Mouse (Mus musculus) forelimb bud, embryonic 11.5 days (tissue): ENCODE data around the gene Bcap31.
"Not testable (repeated sequence)": the region's sequence is repeated elsewhere in the genome, so short reads cannot be mapped to it uniquely, and the experiment has no call there.

ENCODE experiments used
- DNase-seq: peaks from one replicate; pipeline ENCODE4 v3.0.0-alpha.2; 2012; ENCODE audit warnings: low read depth, low spot score

Gene Bcap31

GRCm38 (mm10) chrX:73716109-73716661 lies at the start of gene Bcap31, which contains the start of gene Abcd1:
Gene Bcap31, minus strand, starts transcription at chrX:73716175.
Gene Abcd1, plus strand, starts transcription at chrX:73716597.
- peak; percentile 92 for DNase-seq

- DNase-seq = no peak
Observed at GRCm38 (mm10) chrX:73765311-73765710, 49.3 kb upstream of the Bcap31 start.

GRCm38 (mm10) chrX:73758611-73759290 lies 42.8 kb upstream of the Bcap31 start:
- no peak for DNase-seq

GRCm38 (mm10) chrX:73756334-73757140 lies 40.6 kb upstream of the Bcap31 start, which contains the start of gene Plxnb3:
Gene Plxnb3, plus strand, starts transcription at chrX:73757090.
- DNase-seq = no peak

- no peak for DNase-seq
Observed at GRCm38 (mm10) chrX:73748977-73749376, 33.0 kb upstream of the Bcap31 start.

GRCm38 (mm10) chrX:73744774-73745481 lies 29.0 kb upstream of the Bcap31 start:
- DNase-seq = no peak

GRCm38 (mm10) chrX:73739841-73740240 lies 23.9 kb upstream of the Bcap31 start:
- not testable (repeated sequence) for DNase-seq

GRCm38 (mm10) chrX:73739151-73739550 lies 23.2 kb upstream of the Bcap31 start:
- no peak for DNase-seq

- no peak for DNase-seq
Observed at GRCm38 (mm10) chrX:73738155-73738554, 22.2 kb upstream of the Bcap31 start.

- DNase-seq = no peak
Observed at GRCm38 (mm10) chrX:73730908-73731307, 14.9 kb upstream of the Bcap31 start.

- DNase-seq = peak; percentile 2
Observed at GRCm38 (mm10) chrX:73718686-73719362, 2.8 kb upstream of the Bcap31 start.

GRCm38 (mm10) chrX:73718271-73718670 lies 2.3 kb upstream of the Bcap31 start:
- DNase-seq = no peak

- no peak for DNase-seq
Observed at GRCm38 (mm10) chrX:73717667-73718066, 1.7 kb upstream of the Bcap31 start.

GRCm38 (mm10) chrX:73716709-73717545 lies 952 bp upstream of the Bcap31 start:
- peak; percentile 40 for DNase-seq

GRCm38 (mm10) chrX:73715476-73716108 lies 383 bp downstream of the Bcap31 start:
- peak; percentile 3 for DNase-seq

GRCm38 (mm10) chrX:73700472-73700871 lies 15.5 kb downstream of the Bcap31 start:
- DNase-seq = no peak

- DNase-seq = no peak
Observed at GRCm38 (mm10) chrX:73690917-73691629, 24.9 kb downstream of the Bcap31 start.

GRCm38 (mm10) chrX:73685629-73686028 lies 30.3 kb downstream of the Bcap31 start:
- DNase-seq = no peak

- DNase-seq = no peak
Observed at GRCm38 (mm10) chrX:73684978-73685377, 31.0 kb downstream of the Bcap31 start.
